Mouse (Mus musculus) hematopoietic stem cell, adult 5-6 weeks (primary cell): ENCODE results near the gene Slmap. TPM values are rescaled to one million over a fixed set of nuclear protein-coding genes. Genes with fewer than 3 reads are reported as not detected.
A peak's percentile ranks its signal among the peaks of the same experiment; 100 is the strongest.
"Not testable (repeated sequence)": the region's sequence is repeated elsewhere in the genome, so short reads cannot be mapped to it uniquely, and the experiment has no call there.

Experiments used
- ATAC-seq, 2 experiments: fragments of 125-278 bp in 1 of 2; replicated peaks in 1 of 2; 2 replicates each; pipeline ENCODE4 v1.8.0; 2016 to 2017; ENCODE audit warnings: inconsistent platforms in 2 of 2, mild to moderate bottlenecking in 2 of 2, moderate number of reproducible peaks in 2 of 2, low read depth in 1 of 2, moderate TSS enrichment in 1 of 2; ENCODE audit not compliant: low FRiP score in 2 of 2, poor library complexity in 2 of 2, severe bottlenecking in 2 of 2, insufficient read depth in 1 of 2, low TSS enrichment in 1 of 2
- total RNA-seq: library from RNA; stranded (forward); fragments of 172-1452, 232-1000 nt; gene quantifications from 2 replicates; pipeline ENCODE4 v1.2.3, GENCODE M21; 2017

The Slmap gene
- total RNA-seq, 1 experiment from 2014 or later = 63.6 TPM

GRCm38 (mm10) chr14:26540577-26540976 lies 5.8 kb upstream of the Slmap start:
- ATAC-seq = no peak

GRCm38 (mm10) chr14:26539241-26539640 lies 4.5 kb upstream of the Slmap start:
- no peak for ATAC-seq

- ATAC-seq = peak; percentile 9 to 25; a peak in 2 of 4 replicates
Observed at GRCm38 (mm10) chr14:26533821-26534756, 642 bp downstream of the Slmap start.

GRCm38 (mm10) chr14:26533267-26533666 lies 1.5 kb downstream of the Slmap start:
- ATAC-seq = no peak

GRCm38 (mm10) chr14:26532752-26533151 lies 2.0 kb downstream of the Slmap start:
- no peak for ATAC-seq

GRCm38 (mm10) chr14:26531410-26532313 lies 3.1 kb downstream of the Slmap start:
- no peak for ATAC-seq

GRCm38 (mm10) chr14:26530350-26530749 lies 4.4 kb downstream of the Slmap start:
- no peak for ATAC-seq

GRCm38 (mm10) chr14:26528296-26528695 lies 6.4 kb downstream of the Slmap start:
- ATAC-seq = no peak

GRCm38 (mm10) chr14:26525955-26526354 lies 8.8 kb downstream of the Slmap start:
- no peak for ATAC-seq

GRCm38 (mm10) chr14:26523082-26523481 lies 11.6 kb downstream of the Slmap start:
- ATAC-seq = no peak

GRCm38 (mm10) chr14:26519831-26520230 lies 14.9 kb downstream of the Slmap start:
- no peak for ATAC-seq

GRCm38 (mm10) chr14:26517843-26518242 lies 16.9 kb downstream of the Slmap start:
- ATAC-seq = no peak

GRCm38 (mm10) chr14:26516232-26516631 lies 18.5 kb downstream of the Slmap start:
- not testable (repeated sequence) for ATAC-seq

GRCm38 (mm10) chr14:26515802-26516201 lies 18.9 kb downstream of the Slmap start:
- peak; percentile 69 to 87; a peak in 3 of 4 replicates for ATAC-seq

- no peak for ATAC-seq
Observed at GRCm38 (mm10) chr14:26510545-26510944, 24.2 kb downstream of the Slmap start.

GRCm38 (mm10) chr14:26508150-26508549 lies 26.6 kb downstream of the Slmap start:
- no peak for ATAC-seq

GRCm38 (mm10) chr14:26507361-26507760 lies 27.4 kb downstream of the Slmap start:
- no peak for ATAC-seq

GRCm38 (mm10) chr14:26504541-26504940 lies 30.2 kb downstream of the Slmap start:
- ATAC-seq = no peak
